Mouse (Mus musculus) heart, adult 2 months (tissue): Measurements from ENCODE around the gene Vgll2. TPM values are rescaled to one million over a fixed set of nuclear protein-coding genes. Genes with fewer than 3 reads are reported as not detected.

Experiments
- DNase-seq, 2 experiments: peaks; one replicate each; pipeline ENCODE4 v3.0.0; 2021
- H3K27ac ChIP-seq: fragments of 200-600 bp; 2 replicates; pipeline ENCODE4 v1.8.1; 2022
- H3K27me3 ChIP-seq: fragments of 200-500 bp; 2 replicates; pipeline ENCODE4 v1.6.1; 2012; ENCODE audit warnings: mild to moderate bottlenecking, low read length, inconsistent platforms, mixed read lengths; ENCODE audit not compliant: control insufficient read depth, insufficient read depth
- H3K36me3 ChIP-seq: fragments of 200-500 bp; 2 replicates; pipeline ENCODE4 v1.6.1; 2012; ENCODE audit warnings: low read length, inconsistent platforms; ENCODE audit not compliant: control insufficient read depth, insufficient read depth
- H3K4me1 ChIP-seq: fragments of 200-500 bp; 2 replicates; pipeline ENCODE4 v1.6.1; 2011; ENCODE audit warnings: low read length; ENCODE audit not compliant: control insufficient read depth, insufficient read depth
- H3K4me3 ChIP-seq: fragments of 200-600 bp; 2 replicates; pipeline ENCODE4 v1.8.1; 2022
- H3K79me2 ChIP-seq: fragments of 200-500 bp; replicated peaks from 2 replicates; pipeline ENCODE4 v1.6.1; 2012; ENCODE audit warnings: mild to moderate bottlenecking, inconsistent platforms, low read length, moderate library complexity, mixed read lengths; ENCODE audit not compliant: control insufficient read depth, insufficient read depth
- H3K9ac ChIP-seq: fragments of 200-500 bp; 2 replicates; pipeline ENCODE4 v1.6.1; 2012; ENCODE audit warnings: low read depth, mild to moderate bottlenecking, control low read depth, inconsistent platforms, low read length, mixed read lengths
- CTCF ChIP-seq: fragments of 200-600 bp; IDR thresholded peaks from 2 replicates; pipeline ENCODE4 v1.8.1; 2022; ENCODE audit warnings: antibody characterized with exemption, mild to moderate bottlenecking, moderate library complexity
- EP300 ChIP-seq: fragments of 200-500 bp; IDR thresholded peaks from 2 replicates; pipeline ENCODE4 v1.6.1; 2011; ENCODE audit warnings: low read depth, low read length, control low read depth; ENCODE audit not compliant: insufficient read depth
- POLR2A ChIP-seq: fragments of 200-500 bp; IDR thresholded peaks from 2 replicates; pipeline ENCODE4 v1.6.1; 2011; ENCODE audit warnings: mild to moderate bottlenecking, low read depth, low read length, control low read depth; ENCODE audit not compliant: insufficient read depth
- WGBS: fragments of 180-500 bp; shearing (Covaris S2); methylation state at CpG from one replicate; pipeline ENCODE4 v1.1.7; 2018; 5-methylcytosine and 5-hydroxymethylcytosine counted together
- intact Hi-C: fragments of 180-260 bp; cut with DNase I; formaldehyde crosslinking; loops from one replicate; pipeline ENCODE4 v1.15.1; 2025
- long read RNA-seq: library from polyadenylated mRNA; stranded (forward); transcript quantifications from one replicate; pipeline ENCODE4 v2.0.0, GENCODE M21; 2021
- polyA plus RNA-seq: library from polyadenylated mRNA; depleted of rRNA; stranded (reverse); fragments of >200 nt; gene quantifications from 2 replicates; pipeline ENCODE4 v1.2.3, GENCODE M21; 2012; rRNA removed
- total RNA-seq, 2 experiments: library from RNA; stranded (reverse); gene quantifications; 2 replicates each; pipeline ENCODE4 v1.2.3; 2021

Vgll2 gene
- total RNA-seq (under 1 TPM; 0.39 to 0.41 TPM), polyA plus RNA-seq (0.10 and 0.18 TPM in 2 replicates)
- long read RNA-seq = 0 reads

DNA sequence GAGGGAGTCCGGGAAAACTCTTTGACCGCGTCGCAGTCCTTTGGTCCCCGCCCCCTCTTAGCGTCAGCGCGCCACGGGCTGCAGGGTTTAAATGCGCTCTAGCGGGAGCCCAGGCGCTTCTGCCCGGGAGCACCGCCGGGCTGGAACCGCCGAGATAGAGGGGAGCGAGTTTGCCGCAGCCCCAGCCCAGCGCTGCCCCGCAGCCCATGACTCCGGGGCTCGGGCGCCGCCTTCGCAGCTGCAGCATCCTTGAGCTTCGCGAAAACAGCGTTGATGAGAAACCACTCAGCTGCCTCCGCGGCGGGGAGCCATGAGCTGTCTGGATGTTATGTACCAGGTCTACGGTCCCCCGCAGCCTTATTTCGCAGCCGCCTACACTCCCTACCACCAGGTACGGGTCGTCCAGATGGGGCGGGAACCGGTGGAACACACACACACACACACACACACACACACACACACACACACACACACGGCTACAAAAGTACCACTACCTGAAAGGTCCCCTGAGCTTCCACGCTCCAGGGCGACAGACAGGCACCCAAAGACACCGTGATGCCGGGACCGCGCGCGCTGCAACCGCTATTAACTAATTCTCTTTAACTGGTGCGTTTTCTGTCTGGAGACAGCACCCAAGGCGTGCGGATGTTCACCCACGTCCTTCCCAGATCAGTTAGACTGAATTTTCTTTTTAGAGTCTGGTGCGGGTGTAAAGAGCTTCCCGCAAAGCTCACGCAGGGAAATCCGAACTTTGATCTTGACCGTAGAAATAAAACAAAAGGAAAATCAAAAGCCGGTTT, at the start of gene Vgll2:
Vgll2 (plus strand) TSS at position 90 of the 800 bp plus-strand sequence.
- peak in 1 of 2 experiments; percentile 4 for DNase-seq
- Histone ChIP-seq H3K27ac (no peak within 1 kb of the TSS), H3K4me1 (no peaks in the 10 kb centered on the region), H3K4me3 (peak within 1 kb of the TSS; percentile 26; the same call in 1 of the 2 replicates), H3K27me3 (peaks cover 12% of the 10 kb centered on the region), H3K36me3 (no peaks in the 10 kb centered on the region), H3K79me2 (no peaks in the 10 kb centered on the region), H3K9ac (no peak within 1 kb of the TSS)
- under 1% methylated on average over 60 of the region's 60 CpGs for WGBS
- intact Hi-C loops = no loop called here
- TF ChIP-seq CTCF = no peak
- no peak for TF ChIP-seq EP300

DNA sequence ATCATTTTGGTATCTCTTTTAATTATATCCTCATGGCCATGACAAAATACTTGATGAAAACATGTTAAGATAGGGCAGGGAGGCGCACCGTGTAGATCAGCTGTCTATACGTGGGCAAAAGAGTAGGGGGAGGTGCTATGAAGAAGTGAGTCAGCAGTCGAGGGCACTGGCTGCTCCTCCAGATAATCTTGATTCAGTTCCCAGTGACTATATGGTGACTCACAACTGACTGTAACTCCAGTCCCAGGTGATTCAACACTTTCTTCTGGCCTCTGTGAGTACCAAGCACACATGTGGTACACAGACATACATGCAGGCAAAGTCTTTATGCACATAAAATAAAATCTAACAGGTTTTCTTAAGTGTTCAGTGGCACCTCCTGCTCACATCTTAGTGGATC, 47.2 kb upstream of the Vgll2 start:
- Histone ChIP-seq H3K4me1 (no peaks in the 10 kb centered on the region), H3K27me3 (no peaks in the 10 kb centered on the region), H3K27ac (no peak overlapping the region), H3K79me2 (no peaks in the 10 kb centered on the region), H3K36me3 (no peaks in the 10 kb centered on the region), H3K4me3 (no peak overlapping the region), H3K9ac (no peak overlapping the region)
- intact Hi-C loops = no loop called here
- DNase-seq = no peak
- WGBS = 55% methylated on average over 4 of the region's 4 CpGs
- no peak for TF ChIP-seq EP300
- TF ChIP-seq CTCF = no peak
- TF ChIP-seq POLR2A = no peak

DNA sequence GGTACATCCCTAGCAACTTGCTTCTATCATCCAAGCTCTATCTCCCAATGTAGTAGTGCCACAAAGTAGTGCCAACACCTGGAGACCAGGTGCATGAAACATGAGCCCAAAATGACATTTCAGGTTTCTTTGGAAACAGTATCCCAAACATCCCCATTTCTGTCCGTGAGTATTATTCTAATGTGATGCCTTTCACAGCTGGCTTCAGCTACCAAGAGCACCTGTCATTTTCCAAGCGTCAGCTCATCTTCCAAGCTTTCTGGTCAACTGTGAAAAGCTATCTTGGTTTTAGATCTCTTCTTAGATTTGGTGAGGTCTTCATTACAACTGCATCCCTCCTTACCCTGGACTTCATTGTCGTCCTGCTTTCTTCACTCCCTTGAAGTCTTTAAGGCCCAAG, 46.7 kb upstream of the Vgll2 start:
- WGBS = 74% methylated on average over 3 of the region's 3 CpGs
- intact Hi-C loops = no loop called here
- Histone ChIP-seq H3K9ac (no peak overlapping the region), H3K4me1 (no peaks in the 10 kb centered on the region), H3K79me2 (no peaks in the 10 kb centered on the region), H3K36me3 (no peaks in the 10 kb centered on the region), H3K27me3 (no peaks in the 10 kb centered on the region), H3K27ac (no peak overlapping the region), H3K4me3 (no peak overlapping the region)
- TF ChIP-seq CTCF (no peak), POLR2A (no peak), EP300 (no peak)
- DNase-seq = no peak

DNA sequence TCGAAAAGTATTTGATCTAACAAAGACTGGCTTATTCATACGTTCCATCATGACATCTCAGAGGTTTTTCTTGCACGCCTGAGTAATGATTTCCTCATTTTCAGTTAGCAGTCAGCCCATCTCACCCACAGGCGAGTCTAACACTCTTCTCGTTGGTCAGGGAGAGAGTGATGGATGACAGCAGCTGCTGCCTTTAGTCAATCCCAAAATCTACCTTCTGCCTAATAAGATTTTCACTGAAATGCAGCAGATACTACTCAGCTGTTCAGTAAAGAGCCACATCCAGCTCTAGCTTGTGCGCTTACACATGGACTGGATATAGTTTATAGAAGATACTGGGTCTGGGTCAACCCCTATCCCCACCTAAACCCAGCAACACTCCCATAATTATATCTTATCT, 40.7 kb upstream of the Vgll2 start:
- Histone ChIP-seq H3K27me3 (no peaks in the 10 kb centered on the region), H3K79me2 (no peaks in the 10 kb centered on the region), H3K4me3 (no peak overlapping the region), H3K36me3 (no peaks in the 10 kb centered on the region), H3K4me1 (no peaks in the 10 kb centered on the region), H3K27ac (no peak overlapping the region), H3K9ac (no peak overlapping the region)
- intact Hi-C loops = no loop called here
- TF ChIP-seq EP300 = no peak
- TF ChIP-seq CTCF = no peak
- no peak for TF ChIP-seq POLR2A
- WGBS = 70% methylated on average over 6 of the region's 6 CpGs
- DNase-seq = no peak

DNA sequence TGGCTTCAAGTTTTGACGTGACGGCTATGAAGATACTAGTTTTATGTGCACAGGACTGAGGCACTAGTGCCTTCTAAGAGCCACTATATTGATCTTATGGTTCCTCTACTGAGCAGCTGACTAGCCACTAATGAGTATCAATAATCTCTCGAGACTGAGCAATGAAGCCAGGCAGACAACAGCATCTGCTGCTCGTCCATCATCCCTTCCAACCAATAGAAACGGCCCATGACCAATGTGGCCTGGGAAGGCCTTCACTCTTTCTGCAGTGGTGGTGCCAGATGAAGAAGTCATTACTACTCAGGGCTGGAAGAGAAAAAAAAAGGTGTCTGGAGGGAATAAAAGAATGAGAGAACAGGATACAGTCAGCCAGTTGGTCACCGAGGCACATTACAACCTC, 39.9 kb upstream of the Vgll2 start:
- Histone ChIP-seq H3K4me1 (no peaks in the 10 kb centered on the region), H3K27ac (no peak overlapping the region), H3K79me2 (no peaks in the 10 kb centered on the region), H3K9ac (no peak overlapping the region), H3K4me3 (no peak overlapping the region), H3K27me3 (no peaks in the 10 kb centered on the region), H3K36me3 (no peaks in the 10 kb centered on the region)
- TF ChIP-seq POLR2A = no peak
- no peak for TF ChIP-seq EP300
- TF ChIP-seq CTCF = no peak
- DNase-seq = no peak
- 74% methylated on average over 6 of the region's 6 CpGs for WGBS
- intact Hi-C loops = no loop called here

DNA sequence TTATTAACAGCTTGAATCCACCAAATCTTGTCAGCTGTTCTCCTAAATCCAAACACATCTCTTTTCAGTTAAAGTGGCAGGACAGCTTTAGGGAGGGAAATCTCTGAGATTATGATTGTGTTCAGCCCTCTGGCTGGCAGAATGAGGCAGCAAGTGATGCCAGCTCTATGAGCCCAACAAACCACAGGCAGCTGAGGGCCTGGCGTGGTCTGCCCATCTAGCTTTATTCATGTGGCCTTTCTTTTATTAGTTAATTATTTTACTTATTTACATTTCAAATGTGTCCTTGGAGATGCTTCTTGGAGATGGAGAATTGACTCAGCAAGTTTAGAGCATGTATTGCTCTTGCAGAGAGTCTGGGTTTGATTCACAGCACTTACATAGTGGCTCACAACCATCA, 3.8 kb upstream of the Vgll2 start:
- Histone ChIP-seq H3K27me3 (peaks cover 3% of the 10 kb centered on the region), H3K4me3 (no peak overlapping the region), H3K4me1 (no peaks in the 10 kb centered on the region), H3K27ac (no peak overlapping the region), H3K79me2 (no peaks in the 10 kb centered on the region), H3K9ac (no peak overlapping the region), H3K36me3 (no peaks in the 10 kb centered on the region)
- no peak for DNase-seq
- intact Hi-C loops = no loop called here
- TF ChIP-seq EP300 (no peak), CTCF (no peak), POLR2A (no peak)
- 74% methylated on average over 1 of the region's 1 CpGs for WGBS
